Comparison of ENCODE assay signal across 9 mouse cellular contexts in genomic region chr11:88214881-88215831, GRCm38 (mm10). TPM values are rescaled to one million over a fixed set of nuclear protein-coding genes. Genes with fewer than 3 reads are reported as not detected.
DNase-seq lines count a peak whose midpoint lies in the region; ATAC-seq lines count a peak whose summit lies in the region.
"Had no signal": no experiment of that assay in that cellular context is flagged by ENCODE, and none has a peak within 500 bp of the region (broad histone marks: within the 10 kb centered on the region; RNA-seq: fewer than 3 reads in every experiment).

No protein-coding gene starts in this region.

- no peaks in the 10 kb centered on the region for H3K9me3 ChIP-seq in forebrain, embryonic 14.5 days (replicated peaks; ENCODE audit: control insufficient read depth, low read length)
- H3K9me3 ChIP-seq in hindbrain, embryonic 12.5 days (replicated peaks), result no peaks in the 10 kb centered on the region
- H3K9me3 ChIP-seq in midbrain, embryonic 14.5 days (ENCODE audit: control insufficient read depth, low read length), result no peaks in the 10 kb centered on the region
- H3K9me3 ChIP-seq: liver, embryonic 15.5 days had no signal

- 63% methylated on average over 21 of the region's 21 CpGs for WGBS in forebrain, embryonic 14.5 days
- WGBS in hindbrain, embryonic 12.5 days, result 55% methylated on average over 21 of the region's 21 CpGs
- 55% methylated on average over 21 of the region's 21 CpGs for WGBS in midbrain, embryonic 14.5 days

- no peaks in the 10 kb centered on the region; the same call in 1 of the 2 replicates for H3K4me1 ChIP-seq in forebrain, embryonic 14.5 days (ENCODE audit: control insufficient read depth, insufficient read depth, low read length)
- H3K4me1 ChIP-seq in hindbrain, embryonic 12.5 days, result peaks cover 15% of the 10 kb centered on the region
- H3K4me1 ChIP-seq in midbrain, embryonic 14.5 days (ENCODE audit: control insufficient read depth, insufficient read depth, low read length), result peaks cover 15% of the 10 kb centered on the region; the same call in 1 of the 2 replicates
- H3K4me1 ChIP-seq: liver, embryonic 15.5 days had no signal

- peak overlapping the region; percentile 29; the same call in 1 of the 2 replicates for H3K4me2 ChIP-seq in forebrain, embryonic 14.5 days (ENCODE audit: low read length)
- peak overlapping the region; percentile 35; the same call in 1 of the 2 replicates for H3K4me2 ChIP-seq in hindbrain, embryonic 12.5 days (replicated peaks)
- H3K4me2 ChIP-seq in midbrain, embryonic 14.5 days (ENCODE audit: low read length), result peak overlapping the region; percentile 39
- H3K4me2 ChIP-seq: liver, embryonic 15.5 days had no signal

- peaks cover 23% of the 10 kb centered on the region for H3K36me3 ChIP-seq in forebrain, embryonic 14.5 days (ENCODE audit: control insufficient read depth, insufficient read depth, low read length)
- H3K36me3 ChIP-seq in hindbrain, embryonic 12.5 days, result peaks cover 26% of the 10 kb centered on the region
- peaks cover 20% of the 10 kb centered on the region for H3K36me3 ChIP-seq in midbrain, embryonic 14.5 days (ENCODE audit: control insufficient read depth, insufficient read depth, low read length)

- H3K27ac ChIP-seq in forebrain, embryonic 14.5 days (ENCODE audit: low read depth, low read length), result no peak overlapping the region
- H3K27ac ChIP-seq in hindbrain, embryonic 12.5 days, result peak overlapping the region; percentile 73
- peak overlapping the region; percentile 77 for H3K27ac ChIP-seq in midbrain, embryonic 14.5 days (replicated peaks; ENCODE audit: low read depth, low read length)
- H3K27ac ChIP-seq: liver, embryonic 15.5 days had no signal

- peak overlapping the region; percentile 10; the same call in 1 of the 2 replicates for H3K9ac ChIP-seq in forebrain, embryonic 14.5 days (ENCODE audit: low read length)
- no peak overlapping the region for H3K9ac ChIP-seq in hindbrain, embryonic 12.5 days
- peak overlapping the region; percentile 7; the same call in 1 of the 2 replicates for H3K9ac ChIP-seq in midbrain, embryonic 14.5 days (replicated peaks; ENCODE audit: low read length)
- H3K9ac ChIP-seq: liver, embryonic 15.5 days had no signal

- ATAC-seq in forebrain, embryonic 14.5 days, result peak; percentile 52
- ATAC-seq in hindbrain, embryonic 12.5 days (ENCODE audit: low FRiP score), result peak; percentile 58; the same call in 1 of the 2 replicates
- ATAC-seq in midbrain, embryonic 14.5 days (ENCODE audit: low FRiP score, low TSS enrichment), result peak; percentile 66
- ATAC-seq in monocyte, adult 5-6 weeks (replicated peaks; ENCODE audit: insufficient number of reproducible peaks, low FRiP score, low TSS enrichment, poor library complexity, severe bottlenecking), result no peak

- intact Hi-C loops in gastrocnemius, postnatal 14 days (cut with DNase I; ENCODE audit: low total_unique reads), result loop anchor here (5.0 kb wide), 2 partner anchors 37 to 607 kb away; no protein-coding TSS in a partner anchor

- H3K4me3 ChIP-seq in forebrain, embryonic 14.5 days (ENCODE audit: low read depth, low read length), result no peak overlapping the region
- H3K4me3 ChIP-seq in hindbrain, embryonic 12.5 days, result no peak overlapping the region
- H3K4me3 ChIP-seq in midbrain, embryonic 14.5 days (replicated peaks; ENCODE audit: low read depth, low read length), result no peak overlapping the region
- H3K4me3 ChIP-seq: liver, embryonic 15.5 days had no signal

- H3K27me3 ChIP-seq in forebrain, embryonic 14.5 days (replicated peaks; ENCODE audit: control insufficient read depth, insufficient read depth, low read length), result no peaks in the 10 kb centered on the region
- no peaks in the 10 kb centered on the region for H3K27me3 ChIP-seq in hindbrain, embryonic 12.5 days
- no peaks in the 10 kb centered on the region for H3K27me3 ChIP-seq in midbrain, embryonic 14.5 days (ENCODE audit: control insufficient read depth, insufficient read depth, low read length)

- DNase-seq in CD4-positive helper T cell, adult 2 months (ENCODE audit: low read depth, low spot score), result peak; percentile 29
- peak; percentile 78 for DNase-seq in adrenal gland, postnatal 10 days
- DNase-seq in forebrain, embryonic 14.5 days (ENCODE audit: low spot score), result no peak
- DNase-seq in layer of hippocampus, postnatal 14 days (ENCODE audit: low spot score in 2 of 2), result peak; percentile 39 to 55
- peak; percentile 64 for DNase-seq in midbrain, embryonic 14.5 days
- no peak for DNase-seq in gastrocnemius, postnatal 14 days

RNA-seq across cellular contexts. Expression of gene Mrps23, which starts 11.0 kb away (rescaled TPM):
- 100 to 1,000 TPM; 175 to 192 TPM for total RNA-seq in adrenal gland, postnatal 10 days (2021)
- polyA plus RNA-seq in forebrain, embryonic 14.5 days (2014; fragmentation: Nextera tagmentation; extraction: Ambion mirVana), result 75.5 and 80.8 TPM in 2 replicates
- 57.4 and 66.8 TPM in 2 replicates for polyA plus RNA-seq in hindbrain, embryonic 12.5 days (2016; fragmentation: Nextera tagmentation; extraction: Ambion mirVana)
- total RNA-seq in layer of hippocampus, postnatal 14 days (2021), result 10 to 100 TPM; 58.2 to 61.3 TPM
- polyA plus RNA-seq in midbrain, embryonic 14.5 days (2014; fragmentation: Nextera tagmentation; extraction: Ambion mirVana), result 67.9 and 70.0 TPM in 2 replicates
- 64.6 to 115 TPM (median 69.1 TPM) in 3 replicates for total RNA-seq in monocyte, adult 5-6 weeks (2017)
- 100 to 1,000 TPM; 127 to 132 TPM for total RNA-seq in gastrocnemius, postnatal 14 days (2021)

Comparison
In these comparisons a context has a peak if more than half of its experiments do, and no peak if none do; other contexts are left out.
1. DNase-seq: peak in CD4-positive helper T cell, adult 2 months (single experiment), adrenal gland, postnatal 10 days (single experiment), layer of hippocampus, postnatal 14 days (2 of 2) and midbrain, embryonic 14.5 days (single experiment); none in forebrain, embryonic 14.5 days (single experiment) and gastrocnemius, postnatal 14 days (single experiment).
2. Peak in every context shown above with its lines, with median percentiles within 50 percentile points of each other: H3K4me2 ChIP-seq.